Mouse (Mus musculus) ES-Bruce4 (cell line): ENCODE results near the gene E330009J07Rik. TPM values are rescaled to one million over a fixed set of nuclear protein-coding genes. Genes with fewer than 3 reads are reported as not detected.

Experiments
- H3K27ac ChIP-seq: 2 replicates; pipeline ENCODE4 v1.5.1; 2012; ENCODE audit warnings: low read length, inconsistent platforms; ENCODE audit not compliant: insufficient read depth
- H3K27me3 ChIP-seq: 2 replicates; pipeline ENCODE4 v1.6.1; 2012; ENCODE audit warnings: mild to moderate bottlenecking, low read length, inconsistent platforms; ENCODE audit not compliant: control insufficient read depth, poor library complexity, insufficient read depth, severe bottlenecking
- H3K36me3 ChIP-seq: 2 replicates; pipeline ENCODE4 v1.6.1; 2012; ENCODE audit warnings: inconsistent platforms, mild to moderate bottlenecking, low read length, moderate library complexity; ENCODE audit not compliant: control insufficient read depth, poor library complexity, insufficient read depth, severe bottlenecking
- H3K4me1 ChIP-seq: one replicate; pipeline ENCODE4 v1.8.1; 2011; ENCODE audit warnings: low read length; ENCODE audit not compliant: control insufficient read depth, insufficient read depth
- H3K4me3 ChIP-seq: 2 replicates; pipeline ENCODE4 v1.5.1; 2011; ENCODE audit warnings: low read depth, mild to moderate bottlenecking, low read length
- H3K9ac ChIP-seq: 2 replicates; pipeline ENCODE4 v1.6.1; 2012; ENCODE audit warnings: low read depth, mild to moderate bottlenecking, inconsistent platforms; ENCODE audit not compliant: poor library complexity, severe bottlenecking
- H3K9me3 ChIP-seq: replicated peaks from 2 replicates; pipeline ENCODE4 v1.6.1; 2012; ENCODE audit warnings: mild to moderate bottlenecking, low read length, inconsistent platforms; ENCODE audit not compliant: control insufficient read depth, poor library complexity, insufficient read depth, severe bottlenecking
- CTCF ChIP-seq: IDR thresholded peaks from one replicate; pipeline ENCODE4 v1.8.1; 2011; ENCODE audit warnings: low read depth, low read length
- EP300 ChIP-seq: IDR thresholded peaks from 2 replicates; pipeline ENCODE4 v1.6.1; 2011; ENCODE audit warnings: low read depth, low read length; ENCODE audit not compliant: insufficient read depth
- POLR2A ChIP-seq: IDR thresholded peaks from one replicate; pipeline ENCODE4 v1.8.1; 2011; ENCODE audit warnings: low read length; ENCODE audit not compliant: insufficient read depth
- polyA plus RNA-seq: library from polyadenylated mRNA; stranded (reverse); fragments of >200 nt; gene quantifications from 2 replicates; pipeline ENCODE4 v1.2.4, GENCODE M21; 2011; ENCODE audit warnings: low read depth; ENCODE audit not compliant: missing spikeins, insufficient read depth, insufficient read length

The E330009J07Rik gene
- polyA plus RNA-seq, 1 experiment: 6.4 TPM

- Histone ChIP-seq H3K27ac (no peak overlapping the region), H3K36me3 (no peaks in the 10 kb centered on the region), H3K9me3 (no peaks in the 10 kb centered on the region), H3K4me1 (no peaks in the 10 kb centered on the region), H3K27me3 (peaks cover 6% of the 10 kb centered on the region; the same call in 1 of the 2 replicates), H3K9ac (no peak overlapping the region), H3K4me3 (no peak overlapping the region)
- no peak for TF ChIP-seq POLR2A
- TF ChIP-seq CTCF: no peak
- TF ChIP-seq EP300: no peak
Observed at GRCm38 (mm10) chr6:40431812-40432211, 4.1 kb downstream of the E330009J07Rik start.

- no peaks in the 10 kb centered on the region for H3K36me3 ChIP-seq
- no peaks in the 10 kb centered on the region for H3K4me1 ChIP-seq
- TF ChIP-seq POLR2A (no peak), EP300 (no peak), CTCF (no peak)
- H3K27ac ChIP-seq: no peak overlapping the region
- no peaks in the 10 kb centered on the region for H3K9me3 ChIP-seq
- H3K27me3 ChIP-seq: peaks cover 4% of the 10 kb centered on the region; the same call in 1 of the 2 replicates
- no peak overlapping the region for H3K9ac ChIP-seq
- no peak overlapping the region for H3K4me3 ChIP-seq
Observed at GRCm38 (mm10) chr6:40431356-40431755, 4.6 kb downstream of the E330009J07Rik start.

- H3K9me3 ChIP-seq: no peaks in the 10 kb centered on the region
- peaks cover 4% of the 10 kb centered on the region; the same call in 1 of the 2 replicates for H3K27me3 ChIP-seq
- no peak overlapping the region for H3K27ac ChIP-seq
- H3K9ac ChIP-seq: no peak overlapping the region
- no peak overlapping the region for H3K4me3 ChIP-seq
- H3K4me1 ChIP-seq: no peaks in the 10 kb centered on the region
- H3K36me3 ChIP-seq: no peaks in the 10 kb centered on the region
- no peak for TF ChIP-seq EP300
- TF ChIP-seq POLR2A: no peak
- TF ChIP-seq CTCF: no peak
Observed at GRCm38 (mm10) chr6:40430878-40431277, 5.1 kb downstream of the E330009J07Rik start.

GRCm38 (mm10) chr6:40430251-40430650 is 5.7 kb downstream of the E330009J07Rik start:
- Histone ChIP-seq H3K9ac (no peak overlapping the region), H3K27ac (no peak overlapping the region), H3K27me3 (peaks cover 2% of the 10 kb centered on the region; the same call in 1 of the 2 replicates), H3K4me1 (no peaks in the 10 kb centered on the region), H3K9me3 (no peaks in the 10 kb centered on the region), H3K36me3 (no peaks in the 10 kb centered on the region), H3K4me3 (no peak overlapping the region)
- TF ChIP-seq CTCF (no peak), EP300 (no peak), POLR2A (no peak)

- TF ChIP-seq POLR2A: no peak
- TF ChIP-seq EP300: no peak
- no peak for TF ChIP-seq CTCF
- Histone ChIP-seq H3K36me3 (no peaks in the 10 kb centered on the region), H3K9ac (no peak overlapping the region), H3K27me3 (peaks cover 2% of the 10 kb centered on the region; the same call in 1 of the 2 replicates), H3K4me1 (no peaks in the 10 kb centered on the region), H3K27ac (no peak overlapping the region), H3K4me3 (no peak overlapping the region), H3K9me3 (no peaks in the 10 kb centered on the region)
Observed at GRCm38 (mm10) chr6:40429521-40429931, 6.4 kb downstream of the E330009J07Rik start.

- Histone ChIP-seq H3K4me1 (no peaks in the 10 kb centered on the region), H3K36me3 (no peaks in the 10 kb centered on the region), H3K9ac (no peak overlapping the region), H3K4me3 (no peak overlapping the region), H3K9me3 (no peaks in the 10 kb centered on the region), H3K27me3 (no peaks in the 10 kb centered on the region), H3K27ac (no peak overlapping the region)
- TF ChIP-seq EP300 (no peak), CTCF (no peak), POLR2A (no peak)
Observed at GRCm38 (mm10) chr6:40428696-40429095, 7.2 kb downstream of the E330009J07Rik start.
